Mouse (Mus musculus) left cerebral cortex, adult 11 months (tissue): Measurements from ENCODE around the gene Mrpl35.
A peak's percentile ranks its signal among the peaks of the same experiment; 100 is the strongest.
"Not testable (repeated sequence)": the region's sequence is repeated elsewhere in the genome, so short reads cannot be mapped to it uniquely, and the experiment has no call there.

Source experiments
- DNase-seq: peaks from one replicate; pipeline ENCODE4 v3.0.0; 2022; ENCODE audit warnings: low spot score

Mrpl35 gene

DNA sequence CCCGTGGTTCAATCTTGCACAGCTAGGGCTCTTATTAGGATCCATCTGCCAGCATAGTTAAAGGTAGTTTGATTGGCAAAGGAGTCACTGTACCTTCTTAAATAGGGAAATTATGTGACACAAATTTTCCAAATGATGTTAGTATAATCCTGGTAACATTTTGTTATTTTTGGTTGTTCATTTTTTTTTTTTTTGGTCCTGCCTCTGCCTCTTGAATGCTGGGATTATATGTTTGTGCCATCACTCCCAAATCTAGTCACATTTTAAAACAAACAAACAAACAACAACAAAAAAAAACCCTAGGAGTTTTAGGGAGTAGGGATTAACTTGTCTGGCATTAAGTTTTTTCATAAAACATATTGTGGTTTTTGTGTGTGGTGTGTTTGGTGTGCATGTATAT, at the start of gene Mrpl35:
Gene Mrpl35 (minus strand): TSS at position 101 of the 400 bp plus-strand sequence.
- DNase-seq: no peak

- no peak for DNase-seq
Measured at GRCm38 (mm10) chr6:71871396-71871795, 44.6 kb upstream of the Mrpl35 start.

- DNase-seq: no peak
Measured at GRCm38 (mm10) chr6:71868809-71869208, 42.0 kb upstream of the Mrpl35 start.

DNA sequence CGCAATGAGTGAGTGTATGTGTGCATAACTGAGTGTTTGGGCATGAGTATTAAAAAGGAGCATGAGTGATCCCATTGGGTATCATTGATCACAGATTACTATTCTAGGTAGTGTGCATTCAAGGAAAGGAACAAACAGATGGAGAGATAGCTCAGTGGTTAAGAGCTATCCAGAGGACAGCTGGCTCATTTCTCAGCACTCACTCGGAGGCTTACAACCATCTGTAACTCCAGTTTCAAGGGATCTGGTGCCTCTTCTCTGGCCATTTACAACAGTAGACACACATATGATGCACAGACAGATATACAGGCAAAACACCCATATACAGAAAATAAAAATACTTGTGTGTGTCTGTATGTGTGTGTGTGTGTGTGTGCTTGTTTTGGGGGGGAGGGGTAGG, 41.0 kb upstream of the Mrpl35 start:
- no peak for DNase-seq

DNA sequence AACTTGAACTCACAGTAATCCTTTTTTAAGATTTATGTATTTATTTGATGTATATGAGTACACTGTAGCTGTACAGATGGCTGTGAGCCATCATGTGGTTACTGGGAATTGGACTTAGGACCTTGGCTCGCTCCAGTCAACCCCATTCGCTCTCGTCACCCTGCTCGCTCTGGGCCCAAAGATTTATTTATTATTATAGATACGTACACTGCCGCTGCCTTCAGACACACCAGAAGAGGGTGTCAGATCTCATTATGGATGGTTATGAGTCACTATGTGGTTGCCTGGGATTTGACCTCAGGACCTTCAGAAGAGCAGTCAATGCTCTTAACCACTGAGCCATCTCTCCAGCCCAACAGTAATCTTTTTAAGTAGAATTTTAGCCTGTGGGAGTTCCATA, 20.1 kb upstream of the Mrpl35 start:
- not testable (repeated sequence) for DNase-seq

DNA sequence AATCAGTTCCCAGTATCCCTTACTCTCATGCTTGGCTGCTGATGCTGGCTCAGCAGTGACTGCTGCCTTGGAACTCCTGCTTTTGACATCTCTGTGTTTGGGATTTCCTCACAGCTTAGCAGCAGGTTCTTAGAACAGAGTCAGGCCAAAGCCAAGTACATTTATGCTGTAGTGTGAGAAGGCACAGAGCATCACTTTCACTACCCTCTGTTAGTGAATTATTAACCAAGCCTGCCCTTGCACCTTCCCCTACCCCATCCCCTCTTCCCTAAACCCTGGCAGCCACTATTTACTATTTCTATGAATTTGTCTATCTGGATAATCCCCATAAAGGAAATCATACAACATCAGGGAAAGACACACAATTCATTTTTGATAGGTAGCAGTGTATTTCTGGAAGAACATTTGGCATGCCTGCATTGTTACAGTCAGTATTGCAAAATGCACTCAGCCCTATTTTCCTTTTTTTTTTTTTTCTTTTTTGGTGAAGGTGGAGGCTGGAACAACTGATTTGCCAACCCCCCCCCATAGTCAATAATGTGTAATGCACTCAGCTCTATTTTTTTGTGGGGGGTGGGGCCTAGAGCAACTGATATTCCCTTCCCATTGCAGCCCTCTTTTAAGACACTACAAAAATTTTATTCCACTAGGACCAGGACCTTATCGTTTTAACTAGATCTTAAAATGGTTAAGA, 14.0 kb upstream of the Mrpl35 start:
- no peak for DNase-seq

- no peak for DNase-seq
Measured at GRCm38 (mm10) chr6:71839815-71840214, 13.0 kb upstream of the Mrpl35 start.

DNA sequence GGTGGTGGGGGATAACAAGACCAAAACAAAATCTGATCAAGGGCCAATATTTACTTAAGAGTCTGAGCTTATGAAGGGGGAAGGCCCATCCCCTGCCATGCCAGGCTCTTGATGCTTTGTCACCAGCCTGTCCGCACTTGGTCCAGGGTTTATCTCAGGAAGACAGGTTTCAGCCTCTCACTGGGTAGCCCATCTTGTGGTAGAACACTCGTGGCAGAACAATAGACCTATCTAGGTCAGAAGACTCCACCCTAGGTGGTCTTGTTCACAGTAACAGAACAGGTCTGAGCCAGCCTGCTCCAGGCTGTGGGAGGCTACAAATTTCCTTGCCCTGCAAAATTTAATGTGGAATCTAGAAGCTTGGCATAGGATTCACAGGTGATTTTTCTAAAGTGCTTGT, 10.0 kb upstream of the Mrpl35 start:
- no peak for DNase-seq

DNA sequence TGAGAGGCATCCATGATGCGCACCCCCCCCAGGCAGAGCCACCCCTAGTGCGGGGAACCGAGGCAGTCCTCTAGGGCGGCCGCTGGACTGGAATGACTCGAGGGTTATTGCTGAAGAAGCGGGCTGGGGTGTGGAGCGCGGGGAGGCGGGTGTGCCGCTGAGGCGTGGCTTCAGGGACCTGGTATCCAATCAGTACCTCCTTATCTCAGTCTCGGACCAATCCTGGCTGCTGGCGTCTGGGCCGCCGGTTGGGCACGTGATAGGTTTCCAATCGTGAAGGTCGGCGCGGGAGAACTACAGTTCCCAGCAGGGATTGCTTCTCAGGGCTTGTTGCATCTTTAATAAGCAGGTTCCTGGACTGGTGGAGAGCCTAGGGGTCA, 4.8 kb upstream of the Mrpl35 start:
- DNase-seq: peak; percentile 95

- DNase-seq: peak; percentile 95
Measured at GRCm38 (mm10) chr6:71830690-71831580, 4.2 kb upstream of the Mrpl35 start, which contains the start of gene Immt. Gene Immt (plus strand): TSS chr6:71831331.

DNA sequence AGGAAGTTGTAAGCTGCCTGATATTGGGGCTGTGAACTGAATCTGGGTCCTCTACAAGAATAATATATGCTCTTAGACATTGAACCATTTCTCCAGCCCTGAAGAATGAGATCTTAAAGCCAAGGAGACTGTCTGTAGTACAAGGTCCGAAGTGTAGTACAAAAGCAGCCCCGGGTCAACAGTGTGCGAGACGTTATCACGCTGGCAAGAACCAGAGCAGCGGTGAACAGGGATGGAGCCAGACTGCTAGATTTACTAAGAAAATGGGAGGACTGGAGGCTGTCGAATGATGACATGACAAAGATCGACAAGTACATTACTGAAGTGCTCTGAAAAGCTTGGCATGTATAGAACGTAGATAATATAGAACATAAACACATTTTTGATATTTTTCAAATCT, 3.0 kb upstream of the Mrpl35 start:
- no peak for DNase-seq

- DNase-seq: no peak
Measured at GRCm38 (mm10) chr6:71823961-71824360, 2.8 kb downstream of the Mrpl35 start.

GRCm38 (mm10) chr6:71823488-71823887, 3.3 kb downstream of the Mrpl35 start:
- DNase-seq: peak; percentile 82

- no peak for DNase-seq
Measured at GRCm38 (mm10) chr6:71823085-71823484, 3.7 kb downstream of the Mrpl35 start.

GRCm38 (mm10) chr6:71819764-71820292, 6.9 kb downstream of the Mrpl35 start:
- no peak for DNase-seq

GRCm38 (mm10) chr6:71812820-71813219, 13.9 kb downstream of the Mrpl35 start:
- DNase-seq: no peak

GRCm38 (mm10) chr6:71809890-71810289, 16.9 kb downstream of the Mrpl35 start:
- DNase-seq: no peak

DNA sequence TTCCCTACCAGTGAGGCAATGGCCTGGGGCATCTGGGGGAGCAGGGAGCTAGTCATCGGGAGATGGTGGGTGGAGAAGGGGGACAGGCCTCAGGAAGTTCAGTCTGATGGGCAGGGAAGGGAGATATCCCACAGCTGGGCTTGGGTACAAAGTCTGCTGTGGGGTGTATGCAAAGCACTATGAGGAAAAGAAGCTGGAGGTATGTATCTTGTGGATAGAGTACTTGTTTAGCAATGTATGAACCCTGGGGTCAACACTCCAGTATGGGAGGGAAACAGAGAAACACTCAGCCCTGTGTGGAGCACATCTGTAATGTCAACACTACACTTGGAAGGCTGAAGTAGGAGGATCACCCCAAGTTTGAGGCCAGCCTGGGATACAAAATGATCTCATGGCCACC, 20.1 kb downstream of the Mrpl35 start:
- no peak for DNase-seq

- DNase-seq: peak; percentile 67
Measured at GRCm38 (mm10) chr6:71804061-71804829, 22.5 kb downstream of the Mrpl35 start.

DNA sequence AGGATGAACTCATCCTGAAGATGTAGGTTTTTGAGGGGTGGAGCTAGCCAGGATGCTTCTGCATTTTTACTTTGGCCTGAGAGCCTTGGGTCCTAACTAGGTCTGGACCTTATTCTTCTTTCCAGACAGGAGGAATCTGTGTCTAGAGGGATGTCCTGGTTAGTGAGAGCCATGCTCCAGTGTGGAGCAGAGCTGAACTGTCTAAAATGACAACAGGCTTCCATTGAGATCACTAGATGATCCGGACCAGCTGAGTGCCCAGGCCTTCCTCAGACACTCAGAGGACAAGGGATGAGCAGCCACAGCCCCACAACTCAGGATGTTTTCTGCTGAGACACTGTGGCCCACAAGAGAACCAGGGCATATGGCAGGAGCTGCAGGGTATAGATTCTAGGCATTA, 23.2 kb downstream of the Mrpl35 start:
- DNase-seq: no peak

DNA sequence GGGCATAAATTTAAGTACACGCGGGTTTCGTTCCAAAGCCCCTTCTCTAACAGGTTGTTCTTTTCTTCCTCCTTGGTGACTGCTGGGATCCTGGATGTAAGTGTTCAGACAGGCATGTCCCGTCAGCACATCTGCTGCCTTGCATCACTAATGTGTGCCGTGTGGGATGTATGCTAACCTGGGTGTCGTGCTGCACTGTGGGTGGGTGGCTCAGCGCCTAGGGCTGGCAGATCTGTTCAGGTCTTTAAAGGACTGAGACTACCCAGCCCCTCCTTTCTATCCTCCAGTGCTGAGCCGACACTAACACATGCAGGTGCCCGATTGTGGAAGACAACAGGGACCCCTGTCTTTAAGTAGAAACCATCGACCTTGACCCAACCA, 25.1 kb downstream of the Mrpl35 start:
- peak; percentile 49 for DNase-seq

- DNase-seq: no peak
Measured at GRCm38 (mm10) chr6:71801011-71801713, 25.6 kb downstream of the Mrpl35 start.
